Mouse (Mus musculus): ENCODE results near the gene Usp22.
"Not testable (repeated sequence)": the region's sequence is repeated elsewhere in the genome, so short reads cannot be mapped to it uniquely, and the experiment has no call there.

DNA sequence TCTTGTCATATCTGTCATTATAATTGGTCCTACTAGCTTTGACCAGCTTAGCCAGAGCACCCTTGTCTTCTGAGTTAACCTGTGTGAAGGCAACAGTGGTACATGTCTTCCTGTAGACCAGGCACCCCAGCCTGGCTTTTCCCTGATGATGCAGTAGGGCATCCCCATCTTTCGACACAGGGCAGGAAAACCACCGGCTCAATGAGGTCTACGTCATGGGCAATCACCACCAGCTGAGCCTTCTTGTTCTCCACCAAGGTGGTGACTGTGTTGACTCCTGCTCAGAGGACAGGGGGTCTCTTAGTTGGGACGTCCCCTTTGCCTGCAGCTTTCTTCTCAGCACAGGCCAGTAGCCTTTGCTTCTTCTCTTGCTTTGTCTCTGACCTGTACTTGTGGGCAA, 44.2 kb downstream of the Usp22 start:
- not testable (repeated sequence) for TF ChIP-seq TAL1, GATA1 (IDR thresholded peaks at IDR 0.05; ENCODE audit: low read length)
